Mouse (Mus musculus): ENCODE data around the gene Gm20388. TPM values are rescaled to one million over a fixed set of nuclear protein-coding genes. Genes with fewer than 3 reads are reported as not detected.

Gene Gm20388
- polyA plus RNA-seq, 1 experiment from 2014 or later: 8.3 TPM

- DNase-seq (ENCODE audit: low spot score) (no peak), ATAC-seq (replicated peaks; ENCODE audit: low FRiP score, low TSS enrichment, low read depth) (no peak)
- 96% methylated on average over 2 of the region's 2 CpGs for WGBS
- H3K36me3 ChIP-seq (ENCODE audit: control insufficient read depth, insufficient read depth, low read length): peaks cover 62% of the 10 kb centered on the region
- H3K9me3 ChIP-seq (ENCODE audit: control insufficient read depth, low read length): no peaks in the 10 kb centered on the region
- H3K4me3 ChIP-seq (ENCODE audit: low read depth, low read length): no peak overlapping the region
- no peak overlapping the region for H3K27ac ChIP-seq (ENCODE audit: low read depth)
- H3K9ac ChIP-seq (ENCODE audit: low read length): no peak overlapping the region
- no peak overlapping the region for H3K4me2 ChIP-seq (ENCODE audit: low read length)
- no peaks in the 10 kb centered on the region; the same call in 1 of the 2 replicates for H3K4me1 ChIP-seq (replicated peaks; ENCODE audit: control insufficient read depth, insufficient read depth, low read length)
- no peaks in the 10 kb centered on the region for H3K27me3 ChIP-seq (replicated peaks; ENCODE audit: control insufficient read depth, insufficient read depth, low read length)
These were observed 28.7 kb downstream of the Gm20388 start for GRCm38 (mm10) chr8:119939336-119939735.

- Histone ChIP-seq H3K27me3 (replicated peaks; ENCODE audit: control insufficient read depth, insufficient read depth, low read length) (no peaks in the 10 kb centered on the region), H3K27ac (ENCODE audit: low read depth) (no peak overlapping the region), H3K4me1 (replicated peaks; ENCODE audit: control insufficient read depth, insufficient read depth, low read length) (0 out of 2 replicates have a peak, but pooled peaks cover 1% of the 10 kb centered on the region), H3K36me3 (ENCODE audit: control insufficient read depth, insufficient read depth, low read length) (peaks cover 72% of the 10 kb centered on the region), H3K4me2 (ENCODE audit: low read length) (no peak overlapping the region), H3K9ac (ENCODE audit: low read length) (no peak overlapping the region), H3K9me3 (ENCODE audit: control insufficient read depth, low read length) (no peaks in the 10 kb centered on the region), H3K4me3 (ENCODE audit: low read depth, low read length) (no peak overlapping the region)
- no peak for DNase-seq (ENCODE audit: low spot score)
- 93% methylated on average over 18 of the region's 18 CpGs for WGBS
- no peak for ATAC-seq (replicated peaks; ENCODE audit: low FRiP score, low TSS enrichment, low read depth)
These were observed 30.8 kb downstream of the Gm20388 start for GRCm38 (mm10) chr8:119941471-119941870.

- H3K9me3 ChIP-seq (ENCODE audit: control insufficient read depth, low read length): no peaks in the 10 kb centered on the region
- 88% methylated on average over 10 of the region's 10 CpGs for WGBS
- H3K4me3 ChIP-seq (ENCODE audit: low read depth, low read length): no peak overlapping the region
- no peak overlapping the region for H3K9ac ChIP-seq (ENCODE audit: low read length)
- H3K27ac ChIP-seq (ENCODE audit: low read depth): no peak overlapping the region
- no peak for DNase-seq (ENCODE audit: low spot score)
- H3K4me2 ChIP-seq (ENCODE audit: low read length): no peak overlapping the region
- 0 out of 2 replicates have a peak, but pooled peaks cover 9% of the 10 kb centered on the region for H3K4me1 ChIP-seq (replicated peaks; ENCODE audit: control insufficient read depth, insufficient read depth, low read length)
- no peak for ATAC-seq (replicated peaks; ENCODE audit: low FRiP score, low TSS enrichment, low read depth)
- no peaks in the 10 kb centered on the region for H3K27me3 ChIP-seq (replicated peaks; ENCODE audit: control insufficient read depth, insufficient read depth, low read length)
- peaks cover 70% of the 10 kb centered on the region for H3K36me3 ChIP-seq (ENCODE audit: control insufficient read depth, insufficient read depth, low read length)
These were observed 33.0 kb downstream of the Gm20388 start for GRCm38 (mm10) chr8:119943616-119944015.

GRCm38 (mm10) chr8:119944096-119944811 lies 33.6 kb downstream of the Gm20388 start:
- DNase-seq (ENCODE audit: low spot score): peak; percentile 92
- WGBS: 65% methylated on average over 9 of the region's 9 CpGs

GRCm38 (mm10) chr8:119946326-119946865 lies 35.8 kb downstream of the Gm20388 start:
- peaks cover 77% of the 10 kb centered on the region for H3K36me3 ChIP-seq (ENCODE audit: control insufficient read depth, insufficient read depth, low read length)
- H3K4me1 ChIP-seq (replicated peaks; ENCODE audit: control insufficient read depth, insufficient read depth, low read length): 0 out of 2 replicates have a peak, but pooled peaks cover 9% of the 10 kb centered on the region
- H3K27ac ChIP-seq (ENCODE audit: low read depth): no peak overlapping the region
- H3K4me2 ChIP-seq (ENCODE audit: low read length): no peak overlapping the region
- no peak for DNase-seq (ENCODE audit: low spot score)
- no peak overlapping the region for H3K9ac ChIP-seq (ENCODE audit: low read length)
- no peak for ATAC-seq (replicated peaks; ENCODE audit: low FRiP score, low TSS enrichment, low read depth)
- no peaks in the 10 kb centered on the region for H3K9me3 ChIP-seq (ENCODE audit: control insufficient read depth, low read length)
- 73% methylated on average over 8 of the region's 8 CpGs for WGBS
- H3K27me3 ChIP-seq (replicated peaks; ENCODE audit: control insufficient read depth, insufficient read depth, low read length): no peaks in the 10 kb centered on the region
- no peak overlapping the region for H3K4me3 ChIP-seq (ENCODE audit: low read depth, low read length)

More at GRCm38 (mm10) chr8:119944096-119944811, 33.6 kb downstream of the Gm20388 start:
- Histone ChIP-seq H3K9me3 (ENCODE audit: control insufficient read depth, low read length) (no peaks in the 10 kb centered on the region), H3K4me3 (ENCODE audit: low read depth, low read length) (no peak overlapping the region), H3K9ac (ENCODE audit: low read length) (no peak overlapping the region), H3K27ac (ENCODE audit: low read depth) (no peak overlapping the region), H3K4me2 (ENCODE audit: low read length) (no peak overlapping the region), H3K27me3 (replicated peaks; ENCODE audit: control insufficient read depth, insufficient read depth, low read length) (no peaks in the 10 kb centered on the region), H3K36me3 (ENCODE audit: control insufficient read depth, insufficient read depth, low read length) (peaks cover 73% of the 10 kb centered on the region), H3K4me1 (replicated peaks; ENCODE audit: control insufficient read depth, insufficient read depth, low read length) (0 out of 2 replicates have a peak, but pooled peaks cover 9% of the 10 kb centered on the region)
- ATAC-seq (replicated peaks; ENCODE audit: low FRiP score, low TSS enrichment, low read depth): 0 out of 2 replicates have a peak, but pooled peaks have one; percentile 26

GRCm38 (mm10) chr8:119947653-119948052 lies 37.0 kb downstream of the Gm20388 start:
- H3K36me3 ChIP-seq (ENCODE audit: control insufficient read depth, insufficient read depth, low read length): peaks cover 77% of the 10 kb centered on the region

GRCm38 (mm10) chr8:119948340-119948739 lies 37.7 kb downstream of the Gm20388 start:
- Histone ChIP-seq H3K4me3 (ENCODE audit: low read depth, low read length) (no peak overlapping the region), H3K9ac (ENCODE audit: low read length) (no peak overlapping the region), H3K9me3 (ENCODE audit: control insufficient read depth, low read length) (no peaks in the 10 kb centered on the region), H3K4me2 (ENCODE audit: low read length) (no peak overlapping the region), H3K27ac (ENCODE audit: low read depth) (no peak overlapping the region), H3K27me3 (replicated peaks; ENCODE audit: control insufficient read depth, insufficient read depth, low read length) (no peaks in the 10 kb centered on the region), H3K36me3 (ENCODE audit: control insufficient read depth, insufficient read depth, low read length) (peaks cover 77% of the 10 kb centered on the region), H3K4me1 (replicated peaks; ENCODE audit: control insufficient read depth, insufficient read depth, low read length) (0 out of 2 replicates have a peak, but pooled peaks cover 9% of the 10 kb centered on the region)
- WGBS: 89% methylated on average over 15 of the region's 15 CpGs
- DNase-seq (ENCODE audit: low spot score) (no peak), ATAC-seq (replicated peaks; ENCODE audit: low FRiP score, low TSS enrichment, low read depth) (no peak)

More at GRCm38 (mm10) chr8:119947653-119948052, 37.0 kb downstream of the Gm20388 start:
- 72% methylated on average over 19 of the region's 19 CpGs for WGBS
- Histone ChIP-seq H3K9me3 (ENCODE audit: control insufficient read depth, low read length) (no peaks in the 10 kb centered on the region), H3K4me1 (replicated peaks; ENCODE audit: control insufficient read depth, insufficient read depth, low read length) (0 out of 2 replicates have a peak, but pooled peaks cover 9% of the 10 kb centered on the region), H3K27ac (ENCODE audit: low read depth) (no peak overlapping the region), H3K4me2 (ENCODE audit: low read length) (no peak overlapping the region), H3K9ac (ENCODE audit: low read length) (no peak overlapping the region), H3K27me3 (replicated peaks; ENCODE audit: control insufficient read depth, insufficient read depth, low read length) (no peaks in the 10 kb centered on the region), H3K4me3 (ENCODE audit: low read depth, low read length) (no peak overlapping the region)
- DNase-seq (ENCODE audit: low spot score) (no peak), ATAC-seq (replicated peaks; ENCODE audit: low FRiP score, low TSS enrichment, low read depth) (no peak)

GRCm38 (mm10) chr8:119952282-119952681 lies 41.6 kb downstream of the Gm20388 start:
- no peaks in the 10 kb centered on the region for H3K9me3 ChIP-seq (ENCODE audit: control insufficient read depth, low read length)
- no peaks in the 10 kb centered on the region for H3K27me3 ChIP-seq (replicated peaks; ENCODE audit: control insufficient read depth, insufficient read depth, low read length)
- no peak overlapping the region for H3K27ac ChIP-seq (ENCODE audit: low read depth)
- H3K9ac ChIP-seq (ENCODE audit: low read length): no peak overlapping the region
- peaks cover 97% of the 10 kb centered on the region for H3K36me3 ChIP-seq (ENCODE audit: control insufficient read depth, insufficient read depth, low read length)
- H3K4me3 ChIP-seq (ENCODE audit: low read depth, low read length): no peak overlapping the region
- H3K4me2 ChIP-seq (ENCODE audit: low read length): no peak overlapping the region
- ATAC-seq (replicated peaks; ENCODE audit: low FRiP score, low TSS enrichment, low read depth) (no peak), DNase-seq (ENCODE audit: low spot score) (no peak)
- WGBS: 85% methylated on average over 7 of the region's 7 CpGs
- H3K4me1 ChIP-seq (replicated peaks; ENCODE audit: control insufficient read depth, insufficient read depth, low read length): no peaks in the 10 kb centered on the region
